Mouse (Mus musculus) left cerebral cortex, postnatal 36 days (tissue): ENCODE results near the gene Ostm1. TPM values are rescaled to one million over a fixed set of nuclear protein-coding genes. Genes with fewer than 3 reads are reported as not detected.

Source experiments
- DNase-seq, 2 experiments: peaks; one replicate each; pipeline ENCODE4 v3.0.0; 2021 to 2022; ENCODE audit warnings: low spot score in 2 of 2, mixed read lengths in 1 of 2
- intact Hi-C: fragments of 180-260 bp; cut with DNase I; formaldehyde crosslinking; loops from one replicate; pipeline ENCODE4 v1.15.1; 2025
- total RNA-seq, 2 experiments: library from RNA; stranded (reverse); gene quantifications; 2 replicates each; pipeline ENCODE4 v1.2.3; 2021

The Ostm1 gene
- total RNA-seq, 2 experiments from 2014 or later = 47.1 to 55.2 TPM

- no peak for DNase-seq
- intact Hi-C loops = no loop called here
Observed at GRCm38 (mm10) chr10:42646340-42646739, 62.7 kb downstream of the Ostm1 start.

- DNase-seq = no peak
- intact Hi-C loops = no loop called here
Observed at GRCm38 (mm10) chr10:42661916-42662315, 78.3 kb downstream of the Ostm1 start.

DNA sequence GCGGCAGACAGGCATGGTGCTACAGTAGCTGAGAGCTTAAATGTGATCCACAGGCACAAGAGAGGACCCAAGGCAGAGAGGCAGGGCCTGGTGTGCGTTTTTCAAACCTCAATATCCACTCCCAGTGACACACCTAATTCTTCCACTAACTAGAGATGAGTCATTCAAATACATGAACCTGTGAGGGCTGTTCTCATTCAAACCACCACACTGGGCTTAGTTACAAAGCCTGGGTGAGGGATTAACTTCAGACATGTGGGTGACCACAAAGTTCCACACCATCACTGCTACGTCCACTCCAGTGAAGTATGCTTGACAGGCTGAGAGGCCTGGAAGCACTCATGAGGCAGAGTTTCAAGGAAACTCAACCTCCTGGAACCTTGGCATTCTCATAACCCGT is 86.3 kb downstream of the Ostm1 start:
- no peak for DNase-seq
- intact Hi-C loops = no loop called here

GRCm38 (mm10) chr10:42672798-42673197 is 89.2 kb downstream of the Ostm1 start:
- intact Hi-C loops = no loop called here
- no peak for DNase-seq

DNA sequence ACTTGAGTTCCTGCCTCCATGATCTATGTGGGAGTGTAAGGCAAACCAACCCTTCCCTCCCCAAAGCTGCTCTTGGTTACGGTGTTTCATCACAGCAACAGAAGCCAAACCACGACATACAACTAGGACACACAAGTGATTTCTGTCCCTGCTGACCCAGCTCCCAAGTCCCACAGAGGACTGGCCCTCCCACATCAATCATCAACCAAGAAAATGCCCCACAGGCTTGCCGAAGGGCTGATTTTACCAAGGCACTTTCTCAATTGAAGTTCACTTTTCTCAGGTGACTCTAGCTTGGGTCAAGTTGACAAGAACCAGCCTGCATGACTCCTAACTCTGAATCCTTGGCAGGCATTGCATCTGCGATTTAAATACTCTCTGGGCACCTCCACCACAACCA is 91.9 kb downstream of the Ostm1 start:
- intact Hi-C loops = no loop called here
- DNase-seq = no peak

DNA sequence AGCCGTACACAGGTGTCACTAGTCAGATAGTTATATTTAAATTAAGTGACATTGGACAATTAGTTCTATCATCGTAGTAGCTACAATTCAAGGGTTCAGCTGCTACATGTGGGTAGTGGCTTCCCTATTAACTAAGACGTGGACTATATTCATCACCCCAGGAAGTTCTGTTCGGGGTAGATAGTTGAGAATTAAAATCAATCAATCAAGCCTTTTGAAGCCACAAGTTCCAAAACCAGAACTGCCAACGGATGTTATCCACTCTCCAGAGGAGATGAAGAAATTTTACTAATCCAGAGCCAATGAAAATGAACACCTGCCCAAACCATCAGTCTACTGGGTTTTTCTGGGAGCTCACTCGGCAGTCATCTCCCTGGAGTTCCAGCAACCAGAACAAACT is 94.7 kb downstream of the Ostm1 start:
- no peak for DNase-seq
- intact Hi-C loops = no loop called here

- DNase-seq = peak; percentile 90
- intact Hi-C loops = no loop called here
Observed at GRCm38 (mm10) chr10:42678755-42679364, 95.2 kb downstream of the Ostm1 start.

DNA sequence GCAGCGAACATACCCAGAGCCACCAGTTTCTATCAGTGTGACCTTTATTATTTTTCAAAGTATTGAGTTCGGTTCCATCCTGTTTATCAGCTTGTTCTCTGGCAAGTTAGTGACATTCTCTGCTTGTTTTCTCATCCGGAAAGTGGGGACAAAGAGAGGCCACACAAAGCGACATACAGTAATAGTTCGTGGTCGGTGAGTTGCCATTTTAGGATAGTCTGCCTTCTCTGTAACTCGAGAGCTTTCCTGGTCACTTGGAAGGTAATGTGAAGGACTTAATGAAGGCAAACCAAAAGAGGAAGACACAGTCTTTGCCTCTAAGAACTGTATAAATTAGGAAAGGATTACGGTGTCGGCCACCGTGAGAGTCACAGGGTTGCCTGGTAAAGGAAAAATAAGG is 96.0 kb downstream of the Ostm1 start:
- intact Hi-C loops = no loop called here

GRCm38 (mm10) chr10:42680582-42681001 is 97.0 kb downstream of the Ostm1 start:
- intact Hi-C loops = no loop called here
- no peak for DNase-seq

More for the DNA sequence above, 96.0 kb downstream of the Ostm1 start:
- peak in 1 of 2 experiments; percentile 5 for DNase-seq

DNA sequence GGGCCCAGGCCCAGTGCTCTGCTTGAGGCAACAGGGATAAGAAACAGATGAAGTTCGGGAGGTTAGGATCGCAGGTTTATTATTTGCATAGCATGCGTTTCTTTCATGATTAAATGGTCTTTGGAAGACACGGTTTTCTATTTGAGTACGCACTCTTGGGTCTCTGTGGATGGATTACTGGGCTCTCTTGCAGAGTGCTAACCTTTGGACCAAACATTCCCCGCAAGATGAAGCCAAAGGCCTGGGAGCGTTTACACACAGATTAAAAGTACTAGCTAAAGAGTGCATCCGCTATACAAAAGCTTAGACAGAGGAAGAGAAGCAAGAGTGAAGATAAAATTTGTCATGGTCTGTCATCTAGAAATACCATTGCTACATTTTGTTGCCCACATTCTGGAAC is 98.8 kb downstream of the Ostm1 start:
- DNase-seq = no peak
- intact Hi-C loops = no loop called here

- intact Hi-C loops = no loop called here
- no peak for DNase-seq
Observed at GRCm38 (mm10) chr10:42687873-42688272, 104.3 kb downstream of the Ostm1 start.

GRCm38 (mm10) chr10:42689694-42690093 is 106.1 kb downstream of the Ostm1 start:
- no peak for DNase-seq
- intact Hi-C loops = no loop called here

GRCm38 (mm10) chr10:42690233-42691028 is 106.8 kb downstream of the Ostm1 start:
- no peak for DNase-seq
- intact Hi-C loops = no loop called here

DNA sequence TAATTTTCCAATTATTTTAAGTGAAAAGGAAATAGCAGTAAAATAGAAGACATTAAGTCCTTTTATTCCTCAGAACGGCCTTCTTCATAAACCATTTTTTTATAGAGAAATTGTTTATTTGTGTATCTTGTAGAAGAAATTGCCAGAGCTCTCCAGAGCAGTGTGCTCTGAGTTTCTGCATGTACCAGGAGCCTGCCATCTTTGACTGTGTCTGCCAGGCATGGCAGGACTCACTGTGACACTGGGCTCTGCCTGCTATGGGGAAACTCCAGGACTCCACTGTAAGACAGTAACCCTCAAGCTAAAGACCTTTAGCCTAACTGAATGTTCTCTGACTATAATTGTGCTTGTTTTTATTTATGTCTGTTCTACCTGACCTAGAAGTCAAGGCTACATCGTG is 107.4 kb downstream of the Ostm1 start:
- no peak for DNase-seq
- intact Hi-C loops = no loop called here

DNA sequence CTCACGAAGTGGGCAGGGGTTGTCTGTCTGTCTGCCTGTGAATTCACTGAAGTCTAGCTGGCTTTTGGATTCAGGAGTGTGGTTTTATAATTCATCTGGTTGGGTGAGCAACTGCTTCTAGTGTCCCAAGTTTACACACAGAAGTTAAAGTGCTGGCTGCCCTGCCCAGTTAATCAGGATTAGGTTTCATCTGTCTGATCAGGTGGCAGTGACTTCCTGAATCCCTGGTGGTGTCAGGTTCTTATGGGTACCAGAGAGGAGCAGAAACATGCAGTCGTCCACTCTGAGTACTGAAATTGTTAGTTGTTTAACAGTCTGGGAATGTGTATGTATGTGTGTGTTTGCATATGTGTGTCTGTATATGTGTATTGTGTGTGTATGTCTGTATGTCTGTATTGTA is 108.5 kb downstream of the Ostm1 start:
- no peak for DNase-seq
- intact Hi-C loops = no loop called here

DNA sequence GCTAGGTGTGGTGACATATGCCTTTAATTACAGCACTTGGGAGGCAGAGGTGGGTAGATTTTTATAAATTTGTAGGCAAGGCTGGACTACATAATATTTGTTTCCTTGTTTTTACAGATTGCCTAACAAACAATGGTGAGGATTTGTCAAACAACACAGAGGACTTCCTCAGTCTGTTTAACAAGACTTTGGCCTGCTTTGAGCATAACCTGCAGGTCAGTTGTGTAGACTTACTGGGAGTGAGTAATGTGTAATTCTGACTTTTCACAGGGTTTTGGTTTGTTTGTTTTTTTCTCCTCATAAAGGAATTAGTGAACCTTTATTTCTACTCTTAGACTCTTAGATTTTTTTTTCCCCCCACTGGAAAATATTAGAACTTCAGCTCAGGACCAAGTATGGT is 109.2 kb downstream of the Ostm1 start:
- intact Hi-C loops = no loop called here
- DNase-seq = no peak

GRCm38 (mm10) chr10:42693482-42693881 is 109.9 kb downstream of the Ostm1 start:
- intact Hi-C loops = no loop called here
- no peak for DNase-seq

DNA sequence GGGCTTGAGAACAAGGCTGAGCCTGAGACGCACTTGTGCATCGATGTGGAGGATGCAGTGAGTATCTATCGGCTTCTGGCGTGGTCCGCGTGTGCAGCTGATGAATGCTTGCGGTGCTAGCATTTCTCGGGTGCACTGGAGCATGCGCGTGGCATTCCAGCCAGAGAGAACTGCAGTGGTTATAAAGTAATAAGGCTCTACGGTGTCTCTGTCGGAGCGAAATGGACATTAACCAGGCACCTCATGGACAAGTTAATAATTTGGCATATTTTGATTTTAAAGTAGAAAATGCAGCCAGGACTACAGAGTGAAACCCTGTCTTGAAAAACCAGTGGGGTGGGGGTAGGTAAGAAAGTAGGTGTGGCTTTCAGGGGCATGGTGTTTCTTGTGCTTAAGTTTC is 112.7 kb downstream of the Ostm1 start:
- no peak for DNase-seq
- intact Hi-C loops = loop anchor here (5.0 kb wide), 1 partner anchor 246 kb away; no protein-coding TSS in a partner anchor

- intact Hi-C loops = loop anchor here (5.0 kb wide), 1 partner anchor 245 kb away; no protein-coding TSS in a partner anchor
- DNase-seq = peak; percentile 46 to 65
Observed at GRCm38 (mm10) chr10:42697007-42697406, 113.4 kb downstream of the Ostm1 start.

DNA sequence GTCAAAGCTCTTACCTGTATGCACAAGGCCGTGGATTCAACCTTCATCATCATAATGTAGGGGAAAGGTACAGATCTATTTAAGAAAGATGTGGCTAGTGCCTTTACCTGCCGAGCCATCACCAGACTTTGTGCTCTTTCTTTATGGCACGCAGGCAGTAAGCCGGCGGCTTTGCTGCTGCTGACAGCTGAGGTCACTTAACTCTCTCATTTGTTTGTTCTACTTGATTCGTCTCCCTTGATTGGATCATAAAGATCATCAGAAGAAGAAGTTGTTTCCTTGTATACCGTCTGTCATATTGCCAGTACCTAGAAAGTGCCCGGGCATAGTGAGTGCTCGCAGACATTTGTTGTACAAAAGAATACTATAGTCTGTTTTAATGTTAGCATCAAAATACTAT is 114.8 kb downstream of the Ostm1 start:
- intact Hi-C loops = loop anchor here (5.0 kb wide), 1 partner anchor 244 kb away; no protein-coding TSS in a partner anchor
- DNase-seq = no peak

DNA sequence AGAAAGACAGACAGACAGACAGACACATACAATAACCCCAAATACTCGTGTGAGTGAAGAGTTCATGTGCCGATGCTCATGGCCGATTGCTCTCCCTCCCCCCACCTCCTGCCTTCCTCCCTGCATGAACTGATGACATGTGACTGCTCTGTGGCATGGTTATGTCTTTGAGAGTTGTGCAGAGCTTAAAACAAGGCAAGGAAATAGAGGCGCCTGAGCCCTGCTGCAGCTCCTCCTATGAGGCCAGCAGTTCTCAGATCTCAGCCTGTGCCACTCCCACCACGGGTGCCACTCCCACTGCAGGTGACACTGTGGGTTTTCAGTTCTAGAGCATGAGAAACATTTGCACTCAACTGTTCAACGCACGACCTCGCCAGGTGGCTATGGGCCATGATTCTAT is 115.4 kb downstream of the Ostm1 start:
- intact Hi-C loops = loop anchor here (5.0 kb wide), 1 partner anchor 243 kb away; no protein-coding TSS in a partner anchor
- no peak for DNase-seq
